Mouse (Mus musculus) MEL (cell line): ENCODE measurements around the gene Snx29. TPM values are rescaled to one million over a fixed set of nuclear protein-coding genes. Genes with fewer than 3 reads are reported as not detected.

Source experiments
- DNase-seq: peaks from one replicate; pipeline ENCODE4 v3.0.0; 2011; ENCODE audit warnings: low read depth, low spot score
- H3K27ac ChIP-seq: 2 replicates; pipeline ENCODE4 v1.5.1; 2012; ENCODE audit warnings: low read depth, mild to moderate bottlenecking, control low read depth, low read length, moderate library complexity; ENCODE audit not compliant: control insufficient read depth
- H3K27me3 ChIP-seq, 2 experiments: fragments of 150-350 bp in 1 of 2; sonication (generic) in 1 of 2; 2 replicates each; pipeline ENCODE4 v1.6.1; 2012; ENCODE audit warnings: low read length in 2 of 2, mild to moderate bottlenecking in 2 of 2, improper control_type of control experiment in 1 of 2, moderate library complexity in 1 of 2; ENCODE audit not compliant: insufficient read depth in 2 of 2, control insufficient read depth in 1 of 2
- H3K36me3 ChIP-seq, 2 experiments: 2 replicates each; pipeline ENCODE4 v1.6.1; 2012 to 2014; ENCODE audit warnings: low read length in 2 of 2, improper control_type of control experiment in 1 of 2, inconsistent platforms in 1 of 2, mild to moderate bottlenecking in 1 of 2; ENCODE audit not compliant: insufficient read depth in 2 of 2, control insufficient read depth in 1 of 2
- H3K4me1 ChIP-seq, 2 experiments: fragments of 150-350 bp in 1 of 2; sonication (generic) in 1 of 2; 2 replicates each; pipeline ENCODE4 v1.6.1; 2012; ENCODE audit warnings: low read length in 2 of 2, improper control_type of control experiment in 1 of 2, mild to moderate bottlenecking in 1 of 2; ENCODE audit not compliant: insufficient read depth in 2 of 2, control insufficient read depth in 1 of 2
- H3K4me3 ChIP-seq, 2 experiments: fragments of 150-350 bp in 1 of 2; sonication (generic) in 1 of 2; 2 replicates each; pipeline ENCODE4 v1.5.1; 2012; ENCODE audit warnings: low read depth in 2 of 2, low read length in 2 of 2, mild to moderate bottlenecking in 2 of 2, moderate library complexity in 2 of 2, control low read depth in 1 of 2, improper control_type of control experiment in 1 of 2; ENCODE audit not compliant: control insufficient read depth in 1 of 2, insufficient read depth in 1 of 2
- H3K79me2 ChIP-seq: 2 replicates; pipeline ENCODE4 v1.6.1; 2012; ENCODE audit warnings: mild to moderate bottlenecking, low read length, moderate library complexity; ENCODE audit not compliant: control insufficient read depth, poor library complexity, insufficient read depth
- H3K9ac ChIP-seq: 2 replicates; pipeline ENCODE4 v1.6.1; 2012; ENCODE audit warnings: low read depth, mild to moderate bottlenecking, control low read depth, low read length, moderate library complexity; ENCODE audit not compliant: control insufficient read depth, poor library complexity, severe bottlenecking
- H3K9me3 ChIP-seq: fragments of 150-350 bp; sonication (generic); replicated peaks from 2 replicates; pipeline ENCODE4 v1.6.1; 2012; ENCODE audit warnings: mild to moderate bottlenecking, low read length, improper control_type of control experiment, moderate library complexity; ENCODE audit not compliant: insufficient read depth
- BHLHE40 ChIP-seq: IDR thresholded peaks from 2 replicates; pipeline ENCODE4 v1.6.1; 2012; ENCODE audit warnings: low read depth, mild to moderate bottlenecking, inconsistent platforms, low read length, improper control_type of control experiment, borderline replicate concordance
- CHD1 ChIP-seq: IDR thresholded peaks from 2 replicates; pipeline ENCODE4 v1.6.1; 2012; ENCODE audit warnings: low read depth, mild to moderate bottlenecking, inconsistent platforms, low read length, improper control_type of control experiment
- E2F4 ChIP-seq: IDR thresholded peaks from 2 replicates; pipeline ENCODE4 v1.6.1; 2011; ENCODE audit warnings: low read depth, low read length, improper control_type of control experiment, borderline replicate concordance
- ELF1 ChIP-seq: IDR thresholded peaks from 2 replicates; pipeline ENCODE4 v1.6.1; 2014; ENCODE audit warnings: low read depth, mild to moderate bottlenecking, inconsistent platforms, low read length, improper control_type of control experiment, moderate library complexity
- GABPA ChIP-seq: IDR thresholded peaks from 2 replicates; pipeline ENCODE4 v1.6.1; 2012; ENCODE audit warnings: low read depth, mild to moderate bottlenecking, inconsistent platforms, low read length, improper control_type of control experiment, moderate library complexity
- HCFC1 ChIP-seq: IDR thresholded peaks from 2 replicates; pipeline ENCODE4 v1.6.1; 2012; ENCODE audit warnings: low read depth, mild to moderate bottlenecking, inconsistent platforms, low read length, improper control_type of control experiment, moderate library complexity
- KAT2A ChIP-seq: conservative IDR thresholded peaks from 2 replicates; pipeline ENCODE4 v1.6.1; 2012; ENCODE audit warnings: low read depth, low read length, improper control_type of control experiment, inconsistent platforms
- MAZ ChIP-seq: IDR thresholded peaks from 2 replicates; pipeline ENCODE4 v1.6.1; 2012; ENCODE audit warnings: low read depth, mild to moderate bottlenecking, inconsistent platforms, low read length, improper control_type of control experiment
- MYC ChIP-seq: IDR thresholded peaks from 2 replicates; pipeline ENCODE4 v1.6.1; 2011; ENCODE audit warnings: low read depth, mild to moderate bottlenecking, low read length, improper control_type of control experiment, moderate library complexity
- POLR2A ChIP-seq, 2 experiments: IDR thresholded peaks; 2 replicates each; pipeline ENCODE4 v1.6.1; 2011 to 2012; ENCODE audit warnings: low read length in 2 of 2, mild to moderate bottlenecking in 2 of 2, control low read depth in 1 of 2, improper control_type of control experiment in 1 of 2, low read depth in 1 of 2, moderate library complexity in 1 of 2; ENCODE audit not compliant: control insufficient read depth in 1 of 2, insufficient read depth in 1 of 2, poor library complexity in 1 of 2
- POLR2AphosphoS5 ChIP-seq: IDR thresholded peaks from 2 replicates; pipeline ENCODE4 v1.6.1; 2012; ENCODE audit warnings: low read depth, borderline replicate concordance, mild to moderate bottlenecking, inconsistent platforms, low read length, moderate library complexity, mixed read lengths
- RAD21 ChIP-seq: IDR thresholded peaks from 2 replicates; pipeline ENCODE4 v1.6.1; 2011; ENCODE audit warnings: mild to moderate bottlenecking, low read depth, low read length, improper control_type of control experiment
- RCOR1 ChIP-seq: IDR thresholded peaks from 2 replicates; pipeline ENCODE4 v1.6.1; 2012; ENCODE audit warnings: low read depth, mild to moderate bottlenecking, inconsistent platforms, low read length, improper control_type of control experiment
- SIN3A ChIP-seq: IDR thresholded peaks from 2 replicates; pipeline ENCODE4 v1.6.1; 2012; ENCODE audit warnings: low read length, improper control_type of control experiment, inconsistent platforms
- SMC3 ChIP-seq: IDR thresholded peaks from 2 replicates; pipeline ENCODE4 v1.6.1; 2011; ENCODE audit warnings: low read depth, low read length, improper control_type of control experiment
- TBP ChIP-seq: IDR thresholded peaks from 2 replicates; pipeline ENCODE4 v1.8.0; 2011; ENCODE audit warnings: low read depth, low read length, improper control_type of control experiment
- TCF12 ChIP-seq: IDR thresholded peaks from 2 replicates; pipeline ENCODE4 v1.6.1; 2014; ENCODE audit warnings: low read depth, mild to moderate bottlenecking, inconsistent platforms, low read length, improper control_type of control experiment, moderate library complexity
- UBTF ChIP-seq: IDR thresholded peaks from 2 replicates; pipeline ENCODE4 v1.6.1; 2012; ENCODE audit warnings: low read depth, mild to moderate bottlenecking, inconsistent platforms, low read length, improper control_type of control experiment, moderate library complexity, borderline replicate concordance; ENCODE audit not compliant: insufficient read depth
- USF1 ChIP-seq: IDR thresholded peaks from 2 replicates; pipeline ENCODE4 v1.6.1; 2014; ENCODE audit warnings: low read depth, mild to moderate bottlenecking, inconsistent platforms, low read length, improper control_type of control experiment, moderate library complexity
- ZKSCAN1 ChIP-seq: IDR thresholded peaks from 2 replicates; pipeline ENCODE4 v1.6.1; 2012; ENCODE audit warnings: low read depth, mild to moderate bottlenecking, inconsistent platforms, low read length, improper control_type of control experiment, moderate library complexity
- ZMIZ1 ChIP-seq: IDR thresholded peaks from 2 replicates; pipeline ENCODE4 v1.6.1; 2012; ENCODE audit warnings: low read depth, mild to moderate bottlenecking, inconsistent platforms, low read length, improper control_type of control experiment, moderate library complexity
- polyA plus RNA-seq, 2 experiments: library from polyadenylated mRNA; stranded (reverse) in 1 of 2; unstranded in 1 of 2; fragments of >175 nt in 1 of 2; fragments of >200 nt in 1 of 2; gene quantifications; 2 replicates each; pipeline versions ENCODE4 v1.2.1 to v1.2.4; 2012; ENCODE audit warnings: low replicate concordance in 2 of 2, low read depth in 1 of 2; ENCODE audit not compliant: insufficient read length in 2 of 2, insufficient read depth in 1 of 2, missing spikeins in 1 of 2
- total RNA-seq: library from RNA; depleted of rRNA; stranded (reverse); fragments of 300-350 nt; gene quantifications from 2 replicates; pipeline ENCODE4 v1.2.3, GENCODE M21; 2012

The Snx29 gene
- total and polyA plus RNA-seq, 3 experiments = 0.72 to 0.73 TPM; not detected in 1

- Histone ChIP-seq H3K4me3 (no peak overlapping the region), H3K9ac (no peak overlapping the region), H3K27ac (no peak overlapping the region), H3K9me3 (no peaks in the 10 kb centered on the region), H3K4me1 (no peaks in the 10 kb centered on the region), H3K27me3 (no peaks in the 10 kb centered on the region), H3K36me3 (no peaks in the 10 kb centered on the region), H3K79me2 (no peaks in the 10 kb centered on the region)
- no peak for TF ChIP-seq POLR2AphosphoS5
- TF ChIP-seq ZKSCAN1 = no peak
- no peak for TF ChIP-seq TBP
- no peak for TF ChIP-seq SMC3
- no peak for TF ChIP-seq POLR2A (IDR thresholded peaks at IDR 0.05; ENCODE audit: control insufficient read depth in 1 of 2, insufficient read depth in 1 of 2, low read depth in 1 of 2, low read length in 2 of 2, poor library complexity in 1 of 2)
- TF ChIP-seq E2F4 = no peak
- no peak for TF ChIP-seq RCOR1
- no peak for TF ChIP-seq USF1
- DNase-seq = no peak
These were observed 57.3 kb downstream of the Snx29 start for GRCm38 (mm10) chr16:11380038-11380437.

DNA sequence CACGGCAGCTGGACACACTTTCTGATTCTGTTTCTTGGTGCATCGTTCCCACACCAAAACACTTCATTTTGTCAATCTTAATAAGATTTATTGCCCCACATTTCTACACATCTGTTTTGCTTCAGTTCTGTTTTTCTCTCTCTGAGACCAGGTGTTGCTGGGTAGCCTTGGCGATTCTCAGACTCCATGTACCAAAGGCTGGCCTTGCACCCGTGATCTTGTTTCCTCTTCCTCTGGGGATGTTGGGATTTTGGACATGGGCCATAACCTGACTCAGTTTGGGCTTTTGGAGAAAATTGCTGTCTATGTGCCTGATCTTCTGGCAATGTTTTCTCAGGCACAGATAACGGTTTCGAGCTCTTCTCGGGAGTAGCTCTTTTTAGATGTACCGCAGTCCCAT is 58.2 kb downstream of the Snx29 start:
- Histone ChIP-seq H3K27ac (no peak overlapping the region), H3K4me1 (no peaks in the 10 kb centered on the region), H3K9me3 (no peaks in the 10 kb centered on the region), H3K79me2 (no peaks in the 10 kb centered on the region), H3K27me3 (no peaks in the 10 kb centered on the region), H3K36me3 (no peaks in the 10 kb centered on the region), H3K9ac (no peak overlapping the region), H3K4me3 (no peak overlapping the region)
- DNase-seq = no peak
- TF ChIP-seq MYC (no peak), GABPA (no peak), HCFC1 (no peak), ZKSCAN1 (no peak), SIN3A (no peak), UBTF (no peak), RCOR1 (no peak), ELF1 (no peak), TCF12 (no peak), KAT2A (no peak), CHD1 (no peak), BHLHE40 (no peak), ZMIZ1 (no peak), RAD21 (no peak), MAZ (no peak), USF1 (no peak)
